Mouse (Mus musculus) kidney, adult 2 months (tissue): ENCODE data around the gene Ephx1. TPM values are rescaled to one million over a fixed set of nuclear protein-coding genes. Genes with fewer than 3 reads are reported as not detected.

Source experiments
- DNase-seq: peaks from one replicate; pipeline ENCODE4 v3.0.0; 2021
- H3K27ac ChIP-seq: fragments of 200-500 bp; 2 replicates; pipeline ENCODE4 v1.5.1; 2012; ENCODE audit warnings: low read depth, low read length, control low read depth, inconsistent platforms; ENCODE audit not compliant: insufficient read depth
- H3K27me3 ChIP-seq: fragments of 200-500 bp; replicated peaks from 2 replicates; pipeline ENCODE4 v1.6.1; 2012; ENCODE audit warnings: mild to moderate bottlenecking, moderate library complexity, low read length, inconsistent platforms; ENCODE audit not compliant: control insufficient read depth, insufficient read depth
- H3K36me3 ChIP-seq: fragments of 200-500 bp; 2 replicates; pipeline ENCODE4 v1.6.1; 2012; ENCODE audit warnings: mild to moderate bottlenecking, moderate library complexity, low read length, inconsistent platforms; ENCODE audit not compliant: control insufficient read depth, insufficient read depth
- H3K4me1 ChIP-seq: fragments of 200-500 bp; 2 replicates; pipeline ENCODE4 v1.6.1; 2011; ENCODE audit warnings: low read length; ENCODE audit not compliant: control insufficient read depth, insufficient read depth
- H3K4me3 ChIP-seq: fragments of 200-500 bp; 2 replicates; pipeline ENCODE4 v1.5.1; 2011; ENCODE audit warnings: mild to moderate bottlenecking, low read depth, low read length, control low read depth; ENCODE audit not compliant: insufficient read depth
- CTCF ChIP-seq: fragments of 200-500 bp; conservative IDR thresholded peaks from 2 replicates; pipeline ENCODE4 v1.5.1; 2011; ENCODE audit warnings: low read depth, mild to moderate bottlenecking, control low read depth, low read length, moderate library complexity, mixed read lengths; ENCODE audit not compliant: insufficient read depth, insufficient read length
- POLR2A ChIP-seq: fragments of 200-500 bp; IDR thresholded peaks from one replicate; pipeline ENCODE4 v1.6.1; 2011; ENCODE audit warnings: low read depth, low read length, control low read depth
- WGBS: fragments of 180-500 bp; shearing (Covaris S2); methylation state at CpG from one replicate; pipeline ENCODE4 v1.1.7; 2018; 5-methylcytosine and 5-hydroxymethylcytosine counted together
- polyA plus RNA-seq: library from polyadenylated mRNA; depleted of rRNA; stranded (reverse); fragments of >200 nt; gene quantifications from 2 replicates; pipeline ENCODE4 v1.2.3, GENCODE M21; 2012

Gene Ephx1
- polyA plus RNA-seq, 1 experiment = 69.9 TPM

DNA sequence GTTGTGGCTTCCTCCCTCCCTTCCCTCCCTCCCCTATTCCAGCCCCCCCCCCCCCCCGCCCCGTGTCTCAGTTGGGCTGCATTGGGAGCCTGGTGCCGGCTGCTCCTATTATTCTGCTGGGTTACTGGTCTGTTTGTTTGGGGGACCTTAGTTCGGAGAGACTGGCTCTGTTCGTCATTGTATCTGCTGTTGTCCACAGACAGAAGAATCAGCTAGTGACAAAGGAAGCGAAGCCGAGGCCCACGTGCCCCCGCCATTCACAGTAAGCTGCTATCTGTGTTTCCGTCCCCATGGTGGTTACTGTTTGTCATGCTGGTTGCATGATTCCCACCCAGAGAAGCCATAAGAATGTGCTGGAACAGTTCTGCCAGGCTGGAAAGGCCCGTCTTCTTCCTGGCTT, 47.8 kb downstream of the Ephx1 start:
- DNase-seq = no peak
- TF ChIP-seq POLR2A = no peak
- no peak for TF ChIP-seq CTCF
- 92% methylated on average over 11 of the region's 11 CpGs for WGBS

DNA sequence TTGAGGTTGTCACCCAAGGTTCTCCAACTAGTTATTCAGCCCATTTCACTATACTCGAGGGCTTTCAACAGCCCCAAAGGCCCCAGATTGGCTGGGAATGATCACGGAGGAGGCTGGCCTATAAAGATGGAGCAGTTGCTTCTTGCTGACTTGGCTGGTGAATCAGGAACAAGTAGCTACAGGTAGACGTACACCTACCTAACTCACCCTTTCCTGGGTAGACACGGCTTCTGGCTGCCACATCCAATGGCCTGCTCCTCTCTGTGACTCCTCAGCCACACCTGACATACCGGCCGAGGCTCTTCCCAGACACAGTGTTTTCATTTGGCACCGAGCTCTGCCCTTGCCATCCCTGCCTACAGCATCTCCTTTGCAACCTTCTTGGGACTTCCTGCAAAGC, 53.4 kb downstream of the Ephx1 start:
- Histone ChIP-seq H3K27ac (no peak overlapping the region), H3K36me3 (no peaks in the 10 kb centered on the region; the same call in 1 of the 2 replicates), H3K27me3 (no peaks in the 10 kb centered on the region), H3K4me3 (no peak overlapping the region), H3K4me1 (no peaks in the 10 kb centered on the region)
- DNase-seq = no peak
- TF ChIP-seq POLR2A (no peak), CTCF (no peak)
- WGBS = 88% methylated on average over 7 of the region's 7 CpGs

More for the DNA sequence above, 47.8 kb downstream of the Ephx1 start:
- H3K27ac ChIP-seq = no peak overlapping the region
- H3K4me3 ChIP-seq = no peak overlapping the region
- H3K36me3 ChIP-seq = no peaks in the 10 kb centered on the region; the same call in 1 of the 2 replicates
- H3K4me1 ChIP-seq = no peaks in the 10 kb centered on the region
- no peaks in the 10 kb centered on the region for H3K27me3 ChIP-seq

DNA sequence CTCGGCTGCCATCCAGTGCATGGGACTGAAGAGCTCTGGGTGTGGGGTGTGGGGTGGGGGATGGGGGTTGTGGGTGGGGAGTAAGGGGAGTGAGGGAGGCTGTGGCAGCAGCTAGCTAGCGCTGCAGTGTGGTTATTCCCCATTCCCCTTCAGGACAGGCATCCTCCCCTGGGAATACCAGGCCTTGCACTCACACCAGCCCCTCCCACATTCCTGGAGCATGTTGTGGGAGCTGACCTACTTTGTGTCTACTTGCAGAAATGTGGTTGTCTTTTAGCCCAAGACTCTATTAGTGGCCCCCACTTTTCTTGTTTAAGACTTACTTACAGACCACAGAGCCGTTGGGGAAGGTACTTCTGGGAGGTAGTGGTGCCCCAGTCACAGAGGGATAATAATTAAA, 54.2 kb downstream of the Ephx1 start:
- Histone ChIP-seq H3K36me3 (no peaks in the 10 kb centered on the region; the same call in 1 of the 2 replicates), H3K4me1 (no peaks in the 10 kb centered on the region), H3K27me3 (no peaks in the 10 kb centered on the region), H3K4me3 (no peak overlapping the region), H3K27ac (no peak overlapping the region)
- 58% methylated on average over 3 of the region's 3 CpGs for WGBS
- DNase-seq = peak; percentile 59
- TF ChIP-seq POLR2A = no peak
- no peak for TF ChIP-seq CTCF

DNA sequence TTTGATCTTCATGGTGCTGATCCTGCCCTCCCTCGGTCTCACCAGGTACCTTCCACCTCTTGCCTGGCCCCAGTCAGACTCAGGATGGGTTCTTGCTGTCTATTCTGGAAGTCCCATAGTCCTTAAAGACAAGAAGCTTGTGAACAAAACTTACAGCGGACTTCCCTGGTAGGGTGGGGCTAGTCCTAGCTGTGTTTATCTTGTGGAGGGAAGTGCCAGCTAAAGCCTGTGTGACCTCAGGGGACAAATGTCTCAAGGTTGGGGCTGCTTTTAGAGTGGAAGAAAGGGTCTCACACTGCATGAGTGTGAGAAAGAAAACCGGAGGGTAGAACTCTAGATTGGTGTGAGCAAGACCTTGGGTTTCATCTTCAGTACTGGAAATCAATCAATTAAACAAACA, 54.9 kb downstream of the Ephx1 start:
- Histone ChIP-seq H3K4me1 (no peaks in the 10 kb centered on the region), H3K27me3 (no peaks in the 10 kb centered on the region), H3K36me3 (no peaks in the 10 kb centered on the region; the same call in 1 of the 2 replicates), H3K27ac (no peak overlapping the region), H3K4me3 (no peak overlapping the region)
- DNase-seq = no peak
- TF ChIP-seq POLR2A (no peak), CTCF (no peak)
- 83% methylated on average over 3 of the region's 3 CpGs for WGBS

GRCm38 (mm10) chr1:180958797-180959196, 61.9 kb downstream of the Ephx1 start:
- H3K4me1 ChIP-seq = no peaks in the 10 kb centered on the region; the same call in 1 of the 2 replicates

GRCm38 (mm10) chr1:180957989-180958388, 62.7 kb downstream of the Ephx1 start:
- Histone ChIP-seq H3K36me3 (no peaks in the 10 kb centered on the region), H3K4me1 (no peaks in the 10 kb centered on the region; the same call in 1 of the 2 replicates), H3K4me3 (no peak overlapping the region), H3K27me3 (no peaks in the 10 kb centered on the region), H3K27ac (no peak overlapping the region)
- WGBS = 79% methylated on average over 3 of the region's 3 CpGs
- TF ChIP-seq CTCF = no peak
- no peak for TF ChIP-seq POLR2A
- DNase-seq = no peak

More at GRCm38 (mm10) chr1:180958797-180959196, 61.9 kb downstream of the Ephx1 start:
- WGBS = 71% methylated on average over 3 of the region's 3 CpGs
- no peak overlapping the region for H3K4me3 ChIP-seq
- DNase-seq = no peak
- no peaks in the 10 kb centered on the region for H3K27me3 ChIP-seq
- H3K27ac ChIP-seq = no peak overlapping the region
- TF ChIP-seq CTCF (no peak), POLR2A (no peak)
- no peaks in the 10 kb centered on the region for H3K36me3 ChIP-seq

GRCm38 (mm10) chr1:180956973-180957381, 63.7 kb downstream of the Ephx1 start:
- no peaks in the 10 kb centered on the region for H3K36me3 ChIP-seq
- no peak overlapping the region for H3K4me3 ChIP-seq
- DNase-seq = peak; percentile 83
- 66% methylated on average over 8 of the region's 8 CpGs for WGBS
- H3K27ac ChIP-seq = peak overlapping the region; percentile 39
- no peaks in the 10 kb centered on the region for H3K27me3 ChIP-seq
- H3K4me1 ChIP-seq = no peaks in the 10 kb centered on the region; the same call in 1 of the 2 replicates
- TF ChIP-seq CTCF (no peak), POLR2A (no peak)
